Mouse (Mus musculus) hindbrain, embryonic 15.5 days (tissue): Measurements from ENCODE around the gene Mkks. TPM values are rescaled to one million over a fixed set of nuclear protein-coding genes. Genes with fewer than 3 reads are reported as not detected.

Experiments used
- ATAC-seq: fragments of 200-750 bp; cut with Nextera tagmentation; 2 replicates; pipeline ENCODE4 v1.8.0; 2017; ENCODE audit warnings: low read depth, moderate number of reproducible peaks, moderate TSS enrichment; ENCODE audit not compliant: low FRiP score
- H3K27ac ChIP-seq: fragments of 300-500 bp; sonication (generic); replicated peaks from 2 replicates; pipeline ENCODE4 v1.5.1; 2015; ENCODE audit warnings: mild to moderate bottlenecking, inconsistent platforms
- H3K27me3 ChIP-seq: fragments of 300-500 bp; sonication (generic); 2 replicates; pipeline ENCODE4 v1.6.1; 2015; ENCODE audit warnings: control low read depth, inconsistent platforms
- H3K36me3 ChIP-seq: fragments of 300-500 bp; sonication (generic); 2 replicates; pipeline ENCODE4 v1.6.1; 2015; ENCODE audit warnings: control low read depth, inconsistent platforms
- H3K4me1 ChIP-seq: fragments of 300-500 bp; sonication (generic); replicated peaks from 2 replicates; pipeline ENCODE4 v1.6.1; 2015; ENCODE audit warnings: control low read depth, inconsistent platforms
- H3K4me2 ChIP-seq: fragments of 300-500 bp; sonication (generic); 2 replicates; pipeline ENCODE4 v1.6.1; 2015; ENCODE audit warnings: moderate library complexity, mild to moderate bottlenecking, inconsistent platforms
- H3K4me3 ChIP-seq: fragments of 300-500 bp; sonication (generic); 2 replicates; pipeline ENCODE4 v1.5.1; 2015; ENCODE audit warnings: mild to moderate bottlenecking, inconsistent platforms
- H3K9ac ChIP-seq: fragments of 300-500 bp; sonication (generic); 2 replicates; pipeline ENCODE4 v1.6.1; 2015; ENCODE audit warnings: inconsistent platforms
- H3K9me3 ChIP-seq: fragments of 300-500 bp; sonication (generic); 2 replicates; pipeline ENCODE4 v1.6.1; 2016; ENCODE audit warnings: control low read depth, inconsistent platforms
- WGBS: fragments of 180-500 bp; shearing (Covaris S2); methylation state at CpG from one replicate; pipeline ENCODE4 v1.1.7; 2015; 5-methylcytosine and 5-hydroxymethylcytosine counted together
- polyA plus RNA-seq: library from polyadenylated mRNA; unstranded; fragments of >200 nt; fragmentation: Nextera tagmentation; extraction: Ambion mirVana; gene quantifications from 2 replicates; pipeline ENCODE4 v1.2.1, GENCODE M21; 2015

Gene Mkks
- polyA plus RNA-seq: 12.4 and 13.2 TPM in 2 replicates

- Histone ChIP-seq H3K27ac (peak within 1 kb of the TSS; percentile 96), H3K4me2 (peak within 1 kb of the TSS; percentile 62), H3K36me3 (no peaks in the 10 kb centered on the region), H3K9ac (peak within 1 kb of the TSS; percentile 68), H3K27me3 (no peaks in the 10 kb centered on the region), H3K4me3 (peak within 1 kb of the TSS; percentile 69), H3K9me3 (no peaks in the 10 kb centered on the region), H3K4me1 (peaks cover 25% of the 10 kb centered on the region)
- ATAC-seq: peak; percentile 98
- under 1% methylated on average over 49 of the region's 49 CpGs for WGBS
Measured at GRCm38 (mm10) chr2:136891068-136891950, at the start of gene Mkks, which contains the start of the genes Slx4ip and AL731706.1. Mkks (minus strand) TSS chr2:136891389. Slx4ip (plus strand) TSS chr2:136891218. AL731706.1 (minus strand) TSS chr2:136891389.

DNA sequence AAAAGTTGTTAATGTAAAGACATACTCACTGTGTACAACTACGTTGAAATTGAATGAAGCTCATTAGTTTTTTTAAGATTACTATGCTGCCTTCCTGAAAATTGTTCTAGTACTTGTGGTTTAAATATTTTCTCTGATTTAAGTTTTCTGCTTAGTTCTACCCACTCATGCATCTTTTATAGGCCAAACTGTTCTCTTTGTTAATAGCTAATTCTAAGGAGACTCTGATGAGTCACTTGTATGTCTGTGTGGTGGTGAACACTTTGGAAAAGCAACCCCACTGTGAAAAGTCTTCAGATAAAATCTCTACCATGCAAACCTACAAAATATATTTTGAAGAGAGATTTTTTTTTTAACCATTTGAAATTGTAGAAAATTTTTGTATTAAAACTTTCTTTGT is 47.1 kb upstream of the Mkks start:
- H3K4me2 ChIP-seq: no peak overlapping the region
- H3K9me3 ChIP-seq: no peaks in the 10 kb centered on the region
- H3K27ac ChIP-seq: no peak overlapping the region
- WGBS: 83% methylated on average over 1 of the region's 1 CpGs
- no peaks in the 10 kb centered on the region for H3K27me3 ChIP-seq
- no peaks in the 10 kb centered on the region for H3K4me1 ChIP-seq
- no peak overlapping the region for H3K9ac ChIP-seq
- H3K36me3 ChIP-seq: no peaks in the 10 kb centered on the region
- ATAC-seq: no peak
- no peak overlapping the region for H3K4me3 ChIP-seq

GRCm38 (mm10) chr2:136936391-136937288 is 45.5 kb upstream of the Mkks start:
- no peak overlapping the region for H3K4me2 ChIP-seq
- H3K9me3 ChIP-seq: no peaks in the 10 kb centered on the region
- no peak overlapping the region for H3K27ac ChIP-seq
- no peak overlapping the region for H3K9ac ChIP-seq
- no peak for ATAC-seq
- WGBS: 93% methylated on average over 4 of the region's 4 CpGs
- H3K36me3 ChIP-seq: no peaks in the 10 kb centered on the region
- no peak overlapping the region for H3K4me3 ChIP-seq
- no peaks in the 10 kb centered on the region for H3K4me1 ChIP-seq
- no peaks in the 10 kb centered on the region for H3K27me3 ChIP-seq

- WGBS: 54% methylated on average over 4 of the region's 4 CpGs
Measured at GRCm38 (mm10) chr2:136921003-136921408, 29.8 kb upstream of the Mkks start.

GRCm38 (mm10) chr2:136920257-136920993 is 29.2 kb upstream of the Mkks start:
- no peaks in the 10 kb centered on the region for H3K36me3 ChIP-seq
- H3K27me3 ChIP-seq: no peaks in the 10 kb centered on the region
- H3K9me3 ChIP-seq: no peaks in the 10 kb centered on the region
- no peaks in the 10 kb centered on the region; the same call in 1 of the 2 replicates for H3K4me1 ChIP-seq
- no peak overlapping the region for H3K27ac ChIP-seq
- 91% methylated on average over 3 of the region's 3 CpGs for WGBS
- no peak overlapping the region for H3K4me3 ChIP-seq
- ATAC-seq: no peak
- H3K4me2 ChIP-seq: no peak overlapping the region
- H3K9ac ChIP-seq: no peak overlapping the region

More at GRCm38 (mm10) chr2:136921003-136921408, 29.8 kb upstream of the Mkks start:
- Histone ChIP-seq H3K27me3 (no peaks in the 10 kb centered on the region), H3K27ac (no peak overlapping the region), H3K36me3 (no peaks in the 10 kb centered on the region), H3K4me3 (no peak overlapping the region), H3K4me1 (no peaks in the 10 kb centered on the region; the same call in 1 of the 2 replicates), H3K9me3 (no peaks in the 10 kb centered on the region), H3K9ac (no peak overlapping the region), H3K4me2 (no peak overlapping the region)
- ATAC-seq: no peak

- Histone ChIP-seq H3K9ac (no peak overlapping the region), H3K4me2 (no peak overlapping the region), H3K27me3 (no peaks in the 10 kb centered on the region), H3K27ac (no peak overlapping the region), H3K36me3 (no peaks in the 10 kb centered on the region), H3K9me3 (no peaks in the 10 kb centered on the region), H3K4me1 (no peaks in the 10 kb centered on the region; the same call in 1 of the 2 replicates), H3K4me3 (no peak overlapping the region)
- WGBS: 94% methylated on average over 1 of the region's 1 CpGs
- no peak for ATAC-seq
Measured at GRCm38 (mm10) chr2:136919433-136919832, 28.2 kb upstream of the Mkks start.

DNA sequence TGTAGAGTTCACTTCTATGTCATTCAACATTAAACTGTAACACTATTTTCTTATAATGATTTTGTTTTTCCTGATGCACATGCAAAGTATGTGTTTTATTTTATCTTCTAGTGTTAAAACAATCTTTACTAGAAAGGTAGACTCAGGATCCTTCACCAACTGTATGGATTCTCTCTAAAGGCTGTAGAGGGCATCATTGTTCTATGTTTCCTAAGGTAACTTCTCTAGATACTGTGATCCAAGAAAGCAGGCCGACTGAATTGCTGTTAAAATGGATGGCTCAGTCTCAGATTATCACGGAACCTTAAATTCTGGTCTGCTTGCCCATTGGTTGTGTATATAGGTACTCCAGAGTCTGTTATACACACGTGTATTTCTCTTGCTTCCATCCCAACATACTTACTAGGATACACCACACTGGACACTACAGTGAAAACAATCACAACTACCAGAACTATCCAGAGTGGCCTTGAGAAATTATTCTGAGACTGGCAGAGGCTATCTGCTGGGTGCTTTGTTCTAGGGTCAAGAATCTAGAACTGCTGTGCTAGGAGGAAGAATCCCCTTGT is 23.2 kb upstream of the Mkks start:
- H3K4me3 ChIP-seq: no peak overlapping the region
- peak; percentile 81 for ATAC-seq
- no peaks in the 10 kb centered on the region for H3K36me3 ChIP-seq
- peaks cover 6% of the 10 kb centered on the region for H3K4me1 ChIP-seq
- no peaks in the 10 kb centered on the region for H3K27me3 ChIP-seq
- no peak overlapping the region for H3K9ac ChIP-seq
- WGBS: 26% methylated on average over 3 of the region's 3 CpGs
- no peaks in the 10 kb centered on the region for H3K9me3 ChIP-seq
- no peak overlapping the region for H3K4me2 ChIP-seq
- H3K27ac ChIP-seq: no peak overlapping the region

GRCm38 (mm10) chr2:136913021-136913420 is 21.8 kb upstream of the Mkks start:
- ATAC-seq: no peak
- Histone ChIP-seq H3K36me3 (no peaks in the 10 kb centered on the region), H3K4me2 (no peak overlapping the region), H3K4me1 (peaks cover 6% of the 10 kb centered on the region), H3K27ac (no peak overlapping the region), H3K27me3 (no peaks in the 10 kb centered on the region), H3K9me3 (no peaks in the 10 kb centered on the region), H3K9ac (no peak overlapping the region), H3K4me3 (no peak overlapping the region)
- 37% methylated on average over 3 of the region's 3 CpGs for WGBS

- Histone ChIP-seq H3K9me3 (no peaks in the 10 kb centered on the region), H3K27me3 (no peaks in the 10 kb centered on the region), H3K36me3 (no peaks in the 10 kb centered on the region), H3K9ac (no peak overlapping the region), H3K27ac (no peak overlapping the region; the same call in 1 of the 2 replicates), H3K4me3 (no peak overlapping the region), H3K4me2 (no peak overlapping the region), H3K4me1 (peaks cover 6% of the 10 kb centered on the region)
- 0 out of 2 replicates have a peak, but pooled peaks have one; percentile 23 for ATAC-seq
- 8% methylated on average over 4 of the region's 4 CpGs for WGBS
Measured at GRCm38 (mm10) chr2:136911958-136912411, 20.8 kb upstream of the Mkks start.

DNA sequence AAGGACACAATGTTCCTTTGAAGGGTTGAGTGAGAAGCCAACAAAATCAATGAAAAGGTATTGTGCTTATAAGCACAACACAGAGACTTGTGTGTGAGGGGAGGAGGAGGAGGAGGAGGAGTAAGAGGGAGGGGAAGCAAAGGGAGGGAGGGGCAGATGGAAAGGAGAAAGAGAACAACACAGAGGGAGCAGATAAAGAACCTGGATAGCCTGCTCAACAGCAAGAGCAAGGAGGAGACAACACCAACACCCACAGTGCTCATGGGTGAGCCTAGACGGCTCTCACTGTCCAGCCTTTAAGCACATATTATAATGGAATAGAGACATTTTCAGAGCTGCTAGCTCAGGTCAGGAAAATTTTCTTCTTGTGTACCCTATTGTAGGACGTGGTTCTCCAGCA is 18.1 kb upstream of the Mkks start:
- no peak overlapping the region for H3K4me3 ChIP-seq

DNA sequence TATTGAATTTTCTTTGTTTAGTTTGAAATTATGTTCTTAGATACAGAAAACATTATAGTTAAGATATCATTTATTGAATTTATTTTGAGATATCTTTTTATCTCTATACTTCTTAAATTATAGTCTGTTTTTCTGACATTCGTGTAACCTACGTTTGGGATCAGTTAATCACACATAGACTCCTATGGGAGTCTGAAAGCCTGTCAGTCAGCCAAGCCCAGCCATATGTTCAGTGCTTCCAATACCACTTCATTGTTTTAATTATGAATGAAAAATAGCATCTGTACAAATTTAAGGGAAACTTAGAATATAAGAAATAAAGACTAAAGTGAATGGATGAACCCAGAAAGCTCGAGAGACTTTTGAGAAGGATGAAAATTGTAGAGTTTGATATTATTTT is 17.4 kb upstream of the Mkks start:
- no peak for ATAC-seq
- Histone ChIP-seq H3K27me3 (no peaks in the 10 kb centered on the region), H3K9me3 (no peaks in the 10 kb centered on the region), H3K4me3 (no peak overlapping the region), H3K4me1 (peaks cover 6% of the 10 kb centered on the region), H3K27ac (no peak overlapping the region), H3K4me2 (no peak overlapping the region), H3K9ac (no peak overlapping the region), H3K36me3 (peaks cover 3% of the 10 kb centered on the region; the same call in 1 of the 2 replicates)
- WGBS: 60% methylated on average over 3 of the region's 3 CpGs

More for the DNA sequence above, 18.1 kb upstream of the Mkks start:
- no peaks in the 10 kb centered on the region for H3K27me3 ChIP-seq
- no peak overlapping the region for H3K27ac ChIP-seq
- H3K36me3 ChIP-seq: peaks cover 3% of the 10 kb centered on the region; the same call in 1 of the 2 replicates
- ATAC-seq: no peak
- H3K9me3 ChIP-seq: no peaks in the 10 kb centered on the region
- WGBS: 67% methylated on average over 2 of the region's 2 CpGs
- H3K4me1 ChIP-seq: peaks cover 6% of the 10 kb centered on the region
- no peak overlapping the region for H3K9ac ChIP-seq
- no peak overlapping the region for H3K4me2 ChIP-seq
